Mouse (Mus musculus) bone marrow macrophage, adult 2 months (primary cell): ENCODE results near the gene Zfp541.

ENCODE experiments used
- CTCF ChIP-seq: IDR thresholded peaks from 2 replicates; pipeline ENCODE4 v1.5.1; 2012; ENCODE audit warnings: low read depth, mild to moderate bottlenecking, low read length, moderate library complexity
- POLR2A ChIP-seq: IDR thresholded peaks from 2 replicates; pipeline ENCODE4 v1.6.1; 2012; ENCODE audit warnings: mild to moderate bottlenecking, low read depth, low read length, borderline replicate concordance

DNA sequence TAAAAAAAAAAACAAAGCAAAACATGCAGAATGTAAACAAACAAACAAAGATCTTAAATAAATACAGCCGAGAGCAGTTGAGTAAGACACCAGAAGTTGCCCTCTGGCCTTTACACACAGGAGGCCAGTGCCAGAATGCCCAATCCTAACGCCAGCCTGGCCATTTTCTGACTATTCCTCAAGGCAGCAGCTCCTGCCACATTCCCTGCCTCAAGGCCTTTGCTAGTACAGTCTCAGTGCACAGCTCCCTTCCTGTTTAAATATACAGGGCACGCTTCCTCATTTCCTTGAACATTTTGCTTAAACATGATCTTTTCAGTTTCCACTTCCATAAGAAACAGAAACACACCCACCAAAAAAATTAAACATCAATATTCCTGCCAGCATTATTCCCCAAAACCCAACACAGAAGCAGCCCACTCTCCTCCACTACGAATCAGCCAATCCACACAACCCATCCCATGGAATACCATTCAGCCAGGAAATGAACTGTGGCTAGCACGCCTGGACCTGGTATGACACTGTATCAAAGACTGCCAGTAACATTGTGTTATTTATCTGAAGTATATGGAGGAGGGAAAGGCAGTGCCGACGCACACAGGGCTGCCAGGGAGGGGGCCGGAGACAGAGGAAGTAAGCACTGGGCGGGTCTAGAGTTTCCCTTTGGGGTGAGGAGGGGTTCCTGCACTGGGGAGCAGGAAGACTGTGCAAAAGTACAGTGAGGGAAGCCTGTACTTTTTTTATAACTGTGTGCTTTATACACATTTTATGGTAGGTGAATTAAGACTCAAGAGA is 43.4 kb upstream of the Zfp541 start:
- TF ChIP-seq POLR2A: no peak
- no peak for TF ChIP-seq CTCF
